Mouse (Mus musculus): ENCODE results near the gene Rgcc.
A peak's percentile ranks its signal among the peaks of the same experiment; 100 is the strongest.

The Rgcc gene

DNA sequence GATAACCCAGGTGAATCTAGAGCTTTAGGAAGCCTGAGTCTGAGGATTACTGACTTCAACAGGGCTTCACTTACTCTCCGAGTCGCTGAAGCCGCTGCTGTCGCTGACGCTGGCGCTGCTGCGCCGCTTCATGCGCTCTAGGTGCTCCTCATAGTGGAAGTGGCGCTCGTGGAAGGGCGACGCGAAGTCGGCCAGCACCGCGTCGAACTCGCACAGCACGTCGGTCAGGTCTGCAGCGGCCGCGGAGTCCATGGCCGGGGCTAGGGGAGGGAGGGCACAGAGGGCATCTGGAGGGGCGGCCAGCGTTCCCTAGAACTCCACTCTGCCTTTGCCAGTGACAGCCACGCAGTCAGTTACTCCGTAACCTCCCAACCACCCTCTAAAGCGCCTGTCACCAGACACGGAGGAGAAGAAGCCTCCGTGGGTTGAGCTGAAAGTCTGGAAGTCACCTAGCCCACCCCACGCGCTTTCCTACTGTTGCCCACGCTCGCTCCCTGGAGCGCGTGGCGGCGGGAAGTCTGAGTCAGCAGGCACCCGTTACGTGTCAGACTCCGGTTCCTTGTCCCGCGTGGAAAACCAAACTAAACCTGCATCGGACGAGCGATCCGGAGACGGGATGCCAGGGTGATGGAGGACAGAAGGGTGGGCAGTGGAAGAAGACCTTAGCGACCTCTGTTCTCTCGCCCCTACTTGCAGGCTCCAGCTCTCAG lies 649 bp downstream of the Rgcc start:
- DNase-seq (ENCODE audit: low spot score) = peak; percentile 42

- DNase-seq (ENCODE audit: low spot score) = peak; percentile 36
Measured at GRCm38 (mm10) chr14:79299796-79300195, 1.6 kb downstream of the Rgcc start.

DNA sequence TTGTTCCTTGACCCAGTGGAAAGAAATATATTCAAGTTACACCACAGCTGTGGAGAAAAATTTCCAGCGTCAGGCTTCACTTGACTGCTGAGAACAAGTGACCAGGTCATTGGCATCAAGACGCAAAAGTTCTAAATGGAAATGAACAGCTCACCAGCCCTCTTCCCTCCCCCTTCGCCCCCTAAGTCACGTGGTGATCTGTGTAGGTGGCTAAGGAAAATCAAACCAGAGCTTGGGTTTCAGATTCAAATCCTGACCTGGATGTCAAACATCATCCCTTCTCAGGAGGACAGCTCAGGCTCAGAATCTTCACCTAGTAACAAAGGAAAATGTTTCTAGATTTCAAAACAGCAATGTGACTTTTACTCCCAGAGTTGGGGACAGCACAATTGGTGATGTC lies 2.2 kb downstream of the Rgcc start:
- DNase-seq (ENCODE audit: low spot score) = no peak

DNA sequence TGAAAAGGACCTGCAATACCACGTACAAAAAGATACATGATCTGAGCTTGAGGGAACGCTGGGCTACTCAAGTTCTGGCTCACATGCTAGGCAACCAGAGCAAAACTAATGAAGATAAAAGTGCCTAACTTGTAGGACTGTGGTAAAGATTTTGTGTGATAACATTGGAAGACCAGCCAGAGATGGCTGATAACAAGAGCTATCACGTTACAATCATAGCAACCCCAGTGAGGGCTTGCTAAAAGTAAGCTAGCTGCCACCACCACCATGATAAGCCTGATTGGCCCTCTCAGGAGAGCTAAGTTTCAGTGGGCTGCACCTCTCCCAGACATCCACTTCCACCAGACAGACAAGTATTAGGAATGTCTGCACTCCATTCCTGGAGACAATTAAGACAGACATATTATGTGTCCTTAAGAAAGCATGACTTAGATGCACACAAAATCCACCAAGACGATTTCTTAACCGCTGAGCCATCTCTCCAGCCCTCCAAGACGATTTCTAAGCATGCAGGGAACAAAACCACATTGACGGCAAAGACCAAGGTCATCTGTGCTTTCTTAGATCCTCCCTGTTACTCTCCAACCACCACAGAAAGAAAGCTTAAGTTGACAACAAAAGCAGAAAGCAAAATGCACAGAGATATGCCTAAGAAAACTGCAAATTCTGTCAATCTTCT lies 3.0 kb downstream of the Rgcc start:
- DNase-seq (ENCODE audit: low spot score) = no peak

- no peak for DNase-seq (ENCODE audit: low spot score)
Measured at GRCm38 (mm10) chr14:79296836-79297235, 4.6 kb downstream of the Rgcc start.

DNA sequence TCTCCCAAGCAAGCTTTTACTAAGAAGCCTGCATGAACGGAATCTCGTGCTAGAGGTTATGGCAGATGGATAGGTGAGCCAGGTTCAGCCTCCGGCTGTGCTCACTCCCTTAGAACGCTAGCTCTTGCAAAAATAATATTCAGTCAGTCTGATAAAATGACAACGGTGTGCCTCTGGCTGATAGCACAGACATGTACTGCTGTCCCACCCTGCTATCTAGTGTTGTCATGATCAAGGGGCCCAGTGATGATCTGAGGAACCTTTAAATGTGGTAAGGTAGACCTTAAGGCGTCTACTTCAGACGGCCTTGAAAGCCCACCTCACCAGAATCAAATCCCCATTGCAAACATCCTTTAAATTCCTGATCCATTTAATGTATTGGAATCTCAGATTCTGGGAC lies 5.2 kb downstream of the Rgcc start:
- no peak for DNase-seq (ENCODE audit: low spot score)

- no peak for DNase-seq (ENCODE audit: low spot score)
Measured at GRCm38 (mm10) chr14:79295579-79295978, 5.9 kb downstream of the Rgcc start.

DNA sequence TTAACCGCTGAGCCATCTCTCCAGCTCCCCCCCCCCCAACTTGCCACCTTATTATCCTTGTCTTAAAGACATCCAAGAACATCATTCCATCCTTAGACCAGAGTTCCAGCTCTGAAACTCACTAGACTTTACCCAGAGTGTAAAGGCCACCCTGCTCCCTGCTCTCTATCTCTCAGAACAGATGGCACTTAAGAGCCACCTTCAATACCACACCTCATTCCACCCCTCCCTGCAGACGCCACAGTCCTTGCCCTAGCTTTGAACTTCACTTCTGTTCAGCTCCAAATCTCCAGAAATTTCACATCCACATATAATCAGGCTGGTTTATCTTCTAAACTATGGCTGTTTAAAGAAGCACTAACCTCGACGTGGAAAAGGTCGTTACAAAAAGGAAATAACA lies 6.5 kb downstream of the Rgcc start:
- DNase-seq (ENCODE audit: low spot score) = no peak

GRCm38 (mm10) chr14:79294051-79294814 lies 7.2 kb downstream of the Rgcc start:
- no peak for DNase-seq (ENCODE audit: low spot score)

GRCm38 (mm10) chr14:79293119-79293780 lies 8.2 kb downstream of the Rgcc start:
- peak; percentile 25 for DNase-seq (ENCODE audit: low spot score)

DNA sequence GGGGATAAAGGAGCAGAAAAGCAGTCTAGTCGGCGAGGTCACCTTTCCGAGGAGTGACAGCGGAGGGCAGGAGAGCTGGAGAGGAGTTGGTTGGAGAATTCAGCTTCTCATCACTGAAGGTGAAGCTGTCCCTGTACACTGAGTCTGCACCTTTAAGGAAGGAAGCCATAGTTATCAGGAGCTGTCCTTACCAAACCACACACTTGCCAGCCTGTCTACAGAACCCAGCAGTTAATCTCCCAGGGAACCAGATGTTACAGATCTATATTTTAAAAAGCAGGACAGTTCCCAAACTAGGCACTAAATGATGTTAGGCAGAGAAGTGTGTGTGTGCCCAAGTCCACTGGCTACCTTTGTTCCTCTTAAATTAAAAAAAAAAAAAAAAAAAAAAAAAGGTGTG lies 9.8 kb downstream of the Rgcc start:
- DNase-seq (ENCODE audit: low spot score) = no peak

DNA sequence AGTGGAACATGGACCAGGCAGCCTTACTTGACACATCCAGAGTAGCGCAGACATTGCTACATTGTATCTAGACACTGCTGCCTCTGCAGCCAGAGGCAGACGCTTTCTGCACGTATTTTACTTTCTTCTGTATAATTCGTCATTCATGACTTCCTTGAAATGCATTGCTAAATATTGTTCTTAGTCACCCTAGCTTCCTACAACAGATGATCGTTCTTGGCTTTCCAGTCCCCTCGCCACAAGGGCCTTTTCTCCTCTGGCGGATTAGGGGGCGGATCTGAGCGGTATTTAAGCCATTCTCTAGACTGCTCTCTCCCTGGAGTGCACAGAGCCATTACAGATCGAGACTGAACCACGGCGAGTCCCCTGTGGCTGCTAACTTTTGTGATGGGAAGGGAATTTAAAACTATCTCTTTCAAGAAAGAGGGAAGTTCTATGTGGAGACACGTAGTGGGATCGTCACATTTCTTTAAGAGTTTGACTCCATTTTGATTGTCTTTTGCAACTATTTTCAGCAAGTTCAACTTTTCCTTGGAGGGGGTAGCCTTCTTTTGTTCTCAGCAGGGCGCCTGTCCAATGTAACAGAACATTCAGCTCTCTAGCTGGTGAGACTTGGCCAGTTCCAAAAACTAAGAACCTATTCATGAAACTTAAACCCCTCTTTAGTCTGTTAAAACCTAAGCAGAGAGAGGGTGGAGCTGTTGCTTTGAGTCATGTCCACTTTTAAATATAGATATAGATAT lies 10.6 kb downstream of the Rgcc start:
- peak; percentile 62 for DNase-seq (ENCODE audit: low spot score)

- no peak for DNase-seq (ENCODE audit: low spot score)
Measured at GRCm38 (mm10) chr14:79289909-79290308, 11.5 kb downstream of the Rgcc start.

GRCm38 (mm10) chr14:79288280-79288679 lies 13.2 kb downstream of the Rgcc start:
- no peak for DNase-seq (ENCODE audit: low spot score)

- DNase-seq (ENCODE audit: low spot score) = no peak
Measured at GRCm38 (mm10) chr14:79287251-79287863, 14.1 kb downstream of the Rgcc start.

- no peak for DNase-seq (ENCODE audit: low spot score)
Measured at GRCm38 (mm10) chr14:79285549-79285948, 15.9 kb downstream of the Rgcc start.

DNA sequence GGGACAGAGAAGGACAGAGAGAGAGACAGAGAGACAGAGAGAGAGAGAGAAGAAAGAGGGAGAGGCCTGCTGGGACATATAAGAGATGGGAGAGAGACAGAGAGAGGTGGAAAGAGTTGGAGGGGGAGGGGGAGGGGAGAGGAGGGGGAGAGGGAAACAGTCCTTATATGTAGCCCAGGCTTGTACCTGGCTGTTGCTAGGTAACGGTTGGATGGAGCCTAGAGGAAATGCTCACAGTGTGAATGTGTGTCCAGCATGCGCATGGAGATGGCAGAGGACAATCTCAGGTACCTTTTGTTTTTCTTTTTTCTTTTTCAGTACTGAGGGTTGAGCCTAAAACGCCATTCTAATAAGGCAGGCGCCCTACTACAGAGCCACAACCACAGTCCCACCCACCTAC lies 16.8 kb downstream of the Rgcc start:
- DNase-seq (ENCODE audit: low spot score) = no peak

DNA sequence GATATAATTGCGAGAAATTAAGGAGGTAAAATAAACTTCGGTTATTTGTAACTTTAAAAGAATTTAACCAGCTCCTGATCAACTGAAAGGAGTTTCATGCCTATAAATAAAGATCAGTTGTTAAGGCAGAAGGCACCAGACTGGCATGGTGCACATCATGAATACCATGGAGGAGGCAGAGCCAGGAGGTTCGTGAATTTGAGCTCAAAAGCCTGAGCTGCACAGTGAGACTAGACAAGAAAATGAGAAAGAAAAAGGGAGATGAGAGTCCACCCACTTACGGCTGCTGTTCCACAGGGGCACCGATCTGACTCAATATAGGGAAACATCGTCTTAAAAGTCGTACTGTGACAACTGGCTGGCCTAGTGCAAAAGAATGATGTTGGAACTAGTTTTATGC lies 17.5 kb downstream of the Rgcc start:
- DNase-seq (ENCODE audit: low spot score) = no peak

GRCm38 (mm10) chr14:79281894-79282553 lies 19.4 kb downstream of the Rgcc start:
- no peak for DNase-seq (ENCODE audit: low spot score)

- no peak for DNase-seq (ENCODE audit: low spot score)
Measured at GRCm38 (mm10) chr14:79280456-79280855, 21.0 kb downstream of the Rgcc start.

DNA sequence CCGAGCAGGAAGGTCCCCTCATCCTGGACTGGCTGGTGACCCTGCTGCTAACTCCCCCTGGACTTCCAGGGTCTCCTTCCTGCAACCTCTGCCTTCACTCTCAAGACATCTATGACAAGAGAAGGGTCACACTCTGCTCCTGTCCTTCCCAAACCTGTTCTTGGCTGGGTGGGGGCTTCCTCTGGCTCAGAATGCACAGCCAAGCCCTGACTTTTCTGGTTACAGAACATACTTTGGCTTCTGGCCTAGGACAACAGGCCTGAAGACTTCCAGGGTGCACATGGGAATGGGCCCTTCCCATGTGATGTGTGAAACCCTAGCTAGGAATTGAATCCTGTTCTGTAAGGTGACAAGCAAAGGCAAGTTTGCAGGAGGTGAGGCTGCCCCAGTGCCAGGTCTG lies 22.0 kb downstream of the Rgcc start:
- no peak for DNase-seq (ENCODE audit: low spot score)

Measured in embryo, embryonic 10 days (tissue).